Mouse (Mus musculus) ES-E14 (cell line): ENCODE results near the gene Clybl. TPM values are rescaled to one million over a fixed set of nuclear protein-coding genes. Genes with fewer than 3 reads are reported as not detected.
A peak's percentile ranks its signal among the peaks of the same experiment; 100 is the strongest.

Experiments used
- DNase-seq: peaks from one replicate; pipeline ENCODE4 v3.0.0-alpha.2; 2013; ENCODE audit warnings: low read depth, low spot score
- H3K27ac ChIP-seq: 2 replicates; pipeline ENCODE4 v1.5.1; 2012; ENCODE audit warnings: low read depth, mild to moderate bottlenecking, low read length, moderate library complexity, mixed read lengths; ENCODE audit not compliant: poor library complexity, insufficient read depth, severe bottlenecking
- H3K36me3 ChIP-seq: 2 replicates; pipeline ENCODE4 v1.6.1; 2012; ENCODE audit warnings: mild to moderate bottlenecking, low read length, moderate library complexity, mixed read lengths; ENCODE audit not compliant: control insufficient read depth, poor library complexity, insufficient read depth, severe bottlenecking
- H3K4me1 ChIP-seq, 2 experiments: fragments of 150-350 bp in 1 of 2; sonication (generic) in 1 of 2; 2 replicates each; pipeline ENCODE4 v1.6.1; 2012; ENCODE audit warnings: low read length in 2 of 2, mild to moderate bottlenecking in 1 of 2, mixed read lengths in 1 of 2; ENCODE audit not compliant: control insufficient read depth in 2 of 2, insufficient read depth in 2 of 2, poor library complexity in 1 of 2
- H3K4me3 ChIP-seq, 2 experiments: fragments of 150-350 bp in 1 of 2; sonication (generic) in 1 of 2; 2 replicates each; pipeline ENCODE4 v1.5.1; 2012; ENCODE audit warnings: low read length in 2 of 2, low read depth in 1 of 2, mild to moderate bottlenecking in 1 of 2, mixed read lengths in 1 of 2; ENCODE audit not compliant: insufficient read depth in 1 of 2, poor library complexity in 1 of 2, severe bottlenecking in 1 of 2
- H3K9ac ChIP-seq: 2 replicates; pipeline ENCODE4 v1.6.1; 2012; ENCODE audit warnings: low read depth, mild to moderate bottlenecking, low read length, mixed read lengths; ENCODE audit not compliant: poor library complexity, insufficient read depth, severe bottlenecking
- H3K9me3 ChIP-seq: fragments of 150-350 bp; sonication (generic); 2 replicates; pipeline ENCODE4 v1.6.1; 2012; ENCODE audit warnings: low read depth, mild to moderate bottlenecking, low read length; ENCODE audit not compliant: control insufficient read depth, insufficient read depth
- CHD2 ChIP-seq: IDR thresholded peaks from 2 replicates; pipeline ENCODE4 v1.6.1; 2014; ENCODE audit warnings: mild to moderate bottlenecking, low read depth, low read length, inconsistent platforms
- HCFC1 ChIP-seq: IDR thresholded peaks from 2 replicates; pipeline ENCODE4 v1.6.1; 2012; ENCODE audit warnings: low read length, inconsistent platforms, borderline replicate concordance; ENCODE audit not compliant: insufficient read depth
- MAFK ChIP-seq: IDR thresholded peaks from 2 replicates; pipeline ENCODE4 v1.6.1; 2014; ENCODE audit warnings: mild to moderate bottlenecking, low read depth, low read length, inconsistent platforms; ENCODE audit not compliant: insufficient read depth
- ZC3H11A ChIP-seq: IDR thresholded peaks from 2 replicates; pipeline ENCODE4 v1.6.1; 2012; ENCODE audit warnings: low read depth, mild to moderate bottlenecking, inconsistent platforms, low read length, borderline replicate concordance
- ZNF384 ChIP-seq: IDR thresholded peaks from 2 replicates; pipeline ENCODE4 v1.6.1; 2012; ENCODE audit warnings: low read depth, low read length, inconsistent platforms
- in situ Hi-C, 2 experiments: fragments of 600-800 bp; cut with MboI; formaldehyde crosslinking; loops; one replicate each; pipeline ENCODE4 v1.15.1; 2025; ENCODE audit warnings: low sequenced_read_pairs in 2 of 2, inconsistent platforms in 1 of 2; ENCODE audit not compliant: unreplicated experiment in 2 of 2
- total RNA-seq: library from RNA; depleted of rRNA; stranded (reverse); fragments of 300-350 nt; gene quantifications from 2 replicates; pipeline ENCODE4 v1.2.3, GENCODE M21; 2012

The Clybl gene
- total RNA-seq, 1 experiment, result 2.6 TPM

DNA sequence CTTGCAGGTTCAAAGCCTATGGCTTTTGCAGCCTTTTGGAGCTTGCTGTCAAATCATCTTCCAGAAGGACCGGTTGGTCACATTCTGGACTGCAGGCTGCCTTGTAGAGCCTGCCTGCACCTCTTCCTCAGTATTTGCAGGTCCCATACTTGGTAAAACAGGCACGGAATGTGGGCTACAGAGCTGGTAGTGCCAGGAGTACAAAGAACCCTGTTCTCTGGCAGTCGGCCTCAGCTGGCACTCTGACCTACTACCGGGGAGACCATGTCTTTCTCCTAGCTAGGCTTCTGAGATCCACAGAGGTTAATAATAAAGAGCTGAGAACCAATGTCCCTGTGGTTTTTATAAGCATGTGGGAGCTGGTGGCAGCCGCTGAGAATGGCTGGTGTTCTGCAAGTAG lies 8.4 kb downstream of the Clybl start:
- H3K36me3 ChIP-seq, result no peaks in the 10 kb centered on the region
- peaks cover 0 to 2% of the 10 kb centered on the region in 2 experiments; a peak in 1 of 4 replicates for H3K4me1 ChIP-seq
- TF ChIP-seq MAFK (no peak), HCFC1 (no peak), ZC3H11A (no peak)
- H3K4me3 ChIP-seq, result no peak overlapping the region
- H3K9ac ChIP-seq, result no peak overlapping the region
- in situ Hi-C loops, result no loop called here
- H3K27ac ChIP-seq, result no peak overlapping the region
- no peak for DNase-seq
- H3K9me3 ChIP-seq, result no peaks in the 10 kb centered on the region

DNA sequence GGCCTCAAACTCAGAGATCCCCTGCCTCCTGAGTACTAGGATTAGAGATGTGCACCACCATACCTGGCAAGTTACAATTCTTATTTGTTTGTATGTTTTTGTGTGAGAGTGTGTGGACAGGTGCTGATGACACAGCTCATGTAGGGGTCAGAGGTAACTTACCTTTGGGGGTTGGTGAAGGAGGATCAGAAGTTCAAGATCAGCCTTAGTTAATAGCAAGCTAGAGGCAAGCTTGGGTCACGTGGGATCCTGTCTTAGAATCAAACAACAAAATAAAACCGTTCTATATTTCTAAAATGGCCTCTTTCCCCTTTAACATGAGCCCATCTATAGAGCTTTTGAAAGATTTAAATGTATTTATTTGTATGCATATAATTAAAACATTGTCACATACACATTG lies 9.0 kb downstream of the Clybl start:
- H3K9ac ChIP-seq, result no peak overlapping the region
- TF ChIP-seq HCFC1 (no peak), ZNF384 (no peak), CHD2 (no peak), ZC3H11A (no peak), MAFK (no peak)
- in situ Hi-C loops, result no loop called here
- H3K9me3 ChIP-seq, result no peaks in the 10 kb centered on the region
- H3K27ac ChIP-seq, result no peak overlapping the region
- H3K4me3 ChIP-seq, result no peak overlapping the region
- H3K4me1 ChIP-seq, result peaks cover 0 to 2% of the 10 kb centered on the region in 2 experiments; a peak in 1 of 4 replicates
- H3K36me3 ChIP-seq, result no peaks in the 10 kb centered on the region
- DNase-seq, result no peak

DNA sequence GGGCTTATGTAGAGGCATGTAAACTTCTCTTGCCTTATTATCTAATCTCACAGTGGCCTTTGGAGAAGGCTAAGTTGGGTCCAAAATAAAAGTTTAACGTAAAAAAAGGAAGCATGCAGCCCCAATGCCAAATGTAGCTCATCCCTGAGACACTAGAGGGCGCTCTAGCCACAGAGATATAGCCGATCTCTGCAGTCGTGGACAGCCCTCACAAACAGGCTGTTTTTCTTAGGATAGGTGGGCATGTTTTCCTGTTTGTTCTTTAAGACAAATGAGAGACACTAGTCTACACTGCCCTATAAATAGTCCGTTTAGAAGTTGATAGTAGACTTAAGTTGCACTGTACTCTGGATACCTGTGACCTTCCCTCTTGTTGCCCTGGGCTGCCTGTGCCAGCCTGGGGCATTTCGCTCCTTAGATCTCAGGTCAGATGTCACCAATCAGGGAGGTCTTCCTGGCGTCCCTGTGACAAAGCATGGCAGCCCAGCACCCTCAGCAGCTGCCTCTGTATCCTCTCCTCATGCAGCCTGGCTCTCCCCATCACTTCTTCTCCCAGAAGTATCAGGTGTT lies 9.5 kb downstream of the Clybl start:
- H3K4me3 ChIP-seq, result no peak overlapping the region
- H3K9ac ChIP-seq, result no peak overlapping the region
- no peaks in the 10 kb centered on the region for H3K9me3 ChIP-seq
- no peak for TF ChIP-seq HCFC1
- TF ChIP-seq ZC3H11A, result peak; percentile 70; the same call in 1 of the 2 replicates
- TF ChIP-seq CHD2, result no peak
- in situ Hi-C loops, result no loop called here
- peaks cover 0 to 2% of the 10 kb centered on the region in 2 experiments; a peak in 1 of 4 replicates for H3K4me1 ChIP-seq
- no peak overlapping the region for H3K27ac ChIP-seq
- no peaks in the 10 kb centered on the region for H3K36me3 ChIP-seq
- DNase-seq, result peak; percentile 57

DNA sequence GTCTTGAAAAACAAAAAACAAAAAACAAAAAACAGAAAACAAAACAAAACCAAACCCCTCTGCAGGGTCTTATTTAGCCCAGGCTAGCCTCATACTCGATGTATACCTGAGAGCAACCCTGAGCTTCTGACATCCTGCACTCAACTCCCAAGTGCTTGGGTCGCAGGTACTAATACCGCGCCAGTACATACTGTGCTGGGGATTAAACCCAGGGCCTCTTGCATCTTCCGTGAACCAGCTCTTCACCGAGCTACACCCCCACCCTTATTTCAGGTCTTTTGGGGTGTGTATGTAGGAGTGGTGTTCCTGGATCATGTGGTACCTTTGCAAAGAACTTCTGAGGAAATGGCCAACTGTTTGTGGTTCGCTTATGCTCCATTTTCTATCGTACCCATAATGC lies 13.1 kb downstream of the Clybl start:
- Histone ChIP-seq H3K27ac (no peak overlapping the region), H3K4me1 (peaks cover 0 to 4% of the 10 kb centered on the region in 2 experiments; a peak in 1 of 4 replicates), H3K36me3 (no peaks in the 10 kb centered on the region), H3K9ac (no peak overlapping the region), H3K4me3 (no peak overlapping the region), H3K9me3 (no peaks in the 10 kb centered on the region)
- DNase-seq, result no peak
- in situ Hi-C loops, result no loop called here
- TF ChIP-seq ZNF384 (no peak), HCFC1 (no peak), MAFK (no peak), CHD2 (no peak), ZC3H11A (no peak)

DNA sequence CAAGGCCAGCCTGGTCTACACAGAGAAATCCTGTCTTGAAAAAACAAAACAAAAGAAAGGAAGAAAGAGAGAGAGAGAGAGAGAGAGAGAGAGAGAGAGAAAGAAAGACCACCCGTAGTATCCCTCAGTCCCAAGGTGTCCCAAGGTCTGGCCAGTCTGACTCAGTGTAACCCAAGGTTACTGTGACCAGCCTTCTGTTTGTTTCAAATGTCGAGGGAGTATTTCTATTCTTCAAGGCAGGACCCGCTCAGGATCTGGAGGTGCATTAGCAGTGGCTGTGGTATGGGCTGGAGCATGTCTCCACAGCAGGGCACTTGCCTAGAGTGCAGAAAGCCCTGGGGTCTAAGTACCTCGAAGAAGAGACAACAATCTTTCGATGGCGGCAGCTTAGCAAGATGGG lies 15.3 kb downstream of the Clybl start:
- Histone ChIP-seq H3K4me3 (no peak overlapping the region), H3K9ac (no peak overlapping the region), H3K9me3 (no peaks in the 10 kb centered on the region), H3K36me3 (no peaks in the 10 kb centered on the region), H3K4me1 (peaks cover 0 to 2% of the 10 kb centered on the region in 2 experiments; a peak in 1 of 4 replicates), H3K27ac (no peak overlapping the region)
- in situ Hi-C loops, result no loop called here
- TF ChIP-seq HCFC1 (no peak), ZNF384 (no peak), MAFK (no peak), ZC3H11A (no peak), CHD2 (no peak)
- no peak for DNase-seq
